Mouse (Mus musculus) intestine, embryonic 16.5 days (tissue): ENCODE measurements at regions not wholly inside any gene's neighbourhood (a gene's known extent, or its start where the extent isn't known, plus 50 kb on each side); places are given as distances from the start of the nearest gene placed in this dataset.
A peak's percentile ranks its signal among the peaks of the same experiment; 100 is the strongest.

ENCODE experiments used
- ATAC-seq: fragments of 200-750 bp; cut with Nextera tagmentation; 2 replicates; pipeline ENCODE4 v1.8.0; 2017; ENCODE audit warnings: moderate TSS enrichment, moderate library complexity
- H3K27ac ChIP-seq: fragments of 300-500 bp; sonication (generic); 2 replicates; pipeline ENCODE4 v1.5.1; 2014; ENCODE audit warnings: mild to moderate bottlenecking, low read length
- H3K27me3 ChIP-seq: fragments of 300-500 bp; sonication (generic); replicated peaks from 2 replicates; pipeline ENCODE4 v1.6.1; 2014; ENCODE audit warnings: low read length, control low read depth, mixed read lengths; ENCODE audit not compliant: control insufficient read depth, insufficient read depth
- H3K36me3 ChIP-seq: fragments of 300-500 bp; sonication (generic); 2 replicates; pipeline ENCODE4 v1.6.1; 2014; ENCODE audit warnings: low read length, control low read depth; ENCODE audit not compliant: control insufficient read depth, insufficient read depth
- H3K4me1 ChIP-seq: fragments of 300-500 bp; sonication (generic); 2 replicates; pipeline ENCODE4 v1.6.1; 2014; ENCODE audit warnings: low read length, control low read depth, mixed read lengths; ENCODE audit not compliant: control insufficient read depth, insufficient read depth
- H3K4me2 ChIP-seq: fragments of 300-500 bp; sonication (generic); 2 replicates; pipeline ENCODE4 v1.6.1; 2014; ENCODE audit warnings: low read depth, low read length, control low read depth
- H3K4me3 ChIP-seq: fragments of 300-500 bp; sonication (generic); 2 replicates; pipeline ENCODE4 v1.5.1; 2014; ENCODE audit warnings: mild to moderate bottlenecking, low read length
- H3K9ac ChIP-seq: fragments of 300-500 bp; sonication (generic); 2 replicates; pipeline ENCODE4 v1.6.1; 2014; ENCODE audit warnings: low read depth, low read length
- H3K9me3 ChIP-seq: fragments of 300-500 bp; sonication (generic); 2 replicates; pipeline ENCODE4 v1.6.1; 2016; ENCODE audit warnings: low read length, control low read depth; ENCODE audit not compliant: control insufficient read depth
- WGBS: fragments of 180-500 bp; shearing (Covaris S2); extraction: QIAGEN DNeasy Blood & Tissue Kit; methylation state at CpG from one replicate; pipeline ENCODE4 v1.1.7; 2014; 5-methylcytosine and 5-hydroxymethylcytosine counted together

- Histone ChIP-seq H3K4me1 (no peaks in the 10 kb centered on the region), H3K9me3 (no peaks in the 10 kb centered on the region), H3K4me3 (no peak overlapping the region), H3K36me3 (no peaks in the 10 kb centered on the region), H3K9ac (no peak overlapping the region), H3K27me3 (no peaks in the 10 kb centered on the region), H3K27ac (no peak overlapping the region), H3K4me2 (no peak overlapping the region)
- no peak for ATAC-seq
- 71% methylated on average over 6 of the region's 6 CpGs for WGBS
Measured at GRCm38 (mm10) chr10:119107728-119108127, 132.1 kb downstream of the Cand1 start.

DNA sequence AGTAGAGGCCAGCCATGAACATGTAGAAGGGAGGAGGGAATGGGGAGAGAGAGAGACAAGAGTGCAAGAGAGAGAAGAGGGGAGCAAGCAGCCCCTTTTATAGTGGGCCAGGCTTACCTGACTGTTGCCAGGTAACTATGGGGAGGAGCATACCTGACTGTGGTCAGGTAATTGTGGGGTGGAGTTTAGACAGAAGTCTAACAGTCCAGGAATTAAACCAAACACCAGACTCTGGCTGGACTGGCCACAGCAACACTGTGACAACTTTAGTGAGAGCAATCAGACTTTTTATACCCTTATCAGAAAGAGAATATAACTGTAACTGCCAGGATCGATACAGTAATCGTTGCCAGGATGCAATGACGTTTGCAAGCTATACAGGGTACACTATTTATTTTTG is 133.8 kb downstream of the Cand1 start:
- Histone ChIP-seq H3K36me3 (no peaks in the 10 kb centered on the region), H3K9me3 (no peaks in the 10 kb centered on the region), H3K9ac (no peak overlapping the region), H3K4me1 (no peaks in the 10 kb centered on the region), H3K27me3 (no peaks in the 10 kb centered on the region), H3K4me2 (no peak overlapping the region), H3K4me3 (no peak overlapping the region), H3K27ac (no peak overlapping the region)
- peak; percentile 70 for ATAC-seq
- WGBS = 59% methylated on average over 3 of the region's 3 CpGs

DNA sequence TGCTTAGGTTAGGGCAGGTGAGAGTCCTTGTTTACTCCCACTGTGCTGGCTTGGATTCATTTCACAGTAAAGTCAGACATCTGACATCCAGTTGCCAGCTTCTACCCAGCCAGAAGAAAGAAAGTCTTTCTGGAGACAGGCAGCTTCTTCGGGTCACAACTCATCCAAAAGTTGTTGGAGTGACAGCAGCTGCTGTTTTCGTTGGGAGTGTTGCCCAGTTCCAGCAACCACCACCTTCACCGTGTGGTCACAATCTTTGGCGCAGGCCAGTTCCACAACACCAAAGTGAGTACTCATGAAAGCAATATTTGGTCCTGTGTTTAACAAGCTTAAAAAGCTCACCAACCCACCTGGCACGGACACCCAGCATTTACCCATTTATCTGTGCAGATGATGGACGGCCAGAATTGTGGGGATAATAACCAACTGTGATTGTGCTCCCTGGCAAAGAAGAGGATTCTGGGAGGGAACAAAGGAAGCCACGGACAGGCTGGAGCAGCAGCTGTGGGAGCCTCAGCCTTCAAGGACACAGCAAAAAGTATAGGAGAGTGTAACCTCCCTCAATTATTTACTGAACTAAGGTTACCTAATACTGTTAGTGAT is 134.5 kb downstream of the Cand1 start:
- Histone ChIP-seq H3K4me3 (no peak overlapping the region), H3K9me3 (no peaks in the 10 kb centered on the region), H3K27me3 (no peaks in the 10 kb centered on the region), H3K9ac (no peak overlapping the region), H3K4me1 (no peaks in the 10 kb centered on the region), H3K4me2 (no peak overlapping the region), H3K36me3 (no peaks in the 10 kb centered on the region), H3K27ac (no peak overlapping the region)
- WGBS = 67% methylated on average over 7 of the region's 7 CpGs
- ATAC-seq = no peak

GRCm38 (mm10) chr10:119100511-119100910 is 139.3 kb downstream of the Cand1 start:
- H3K36me3 ChIP-seq = no peaks in the 10 kb centered on the region
- no peaks in the 10 kb centered on the region for H3K9me3 ChIP-seq
- H3K9ac ChIP-seq = no peak overlapping the region
- no peak overlapping the region for H3K4me3 ChIP-seq
- H3K27ac ChIP-seq = no peak overlapping the region
- no peaks in the 10 kb centered on the region for H3K27me3 ChIP-seq
- 0 out of 2 replicates have a peak, but pooled peaks have one; percentile 38 for ATAC-seq
- no peak overlapping the region for H3K4me2 ChIP-seq
- 37% methylated on average over 7 of the region's 7 CpGs for WGBS
- H3K4me1 ChIP-seq = 0 out of 2 replicates have a peak, but pooled peaks cover 5% of the 10 kb centered on the region

- Histone ChIP-seq H3K36me3 (no peaks in the 10 kb centered on the region), H3K9ac (no peak overlapping the region), H3K4me2 (no peak overlapping the region), H3K9me3 (no peaks in the 10 kb centered on the region), H3K27me3 (no peaks in the 10 kb centered on the region), H3K27ac (no peak overlapping the region), H3K4me1 (0 out of 2 replicates have a peak, but pooled peaks cover 5% of the 10 kb centered on the region), H3K4me3 (no peak overlapping the region)
- 47% methylated on average over 10 of the region's 10 CpGs for WGBS
- peak; percentile 62 for ATAC-seq
Measured at GRCm38 (mm10) chr10:119099092-119099792, 140.6 kb downstream of the Cand1 start.

GRCm38 (mm10) chr10:119094166-119094565 is 145.7 kb downstream of the Cand1 start:
- Histone ChIP-seq H3K36me3 (no peaks in the 10 kb centered on the region), H3K27ac (no peak overlapping the region), H3K27me3 (no peaks in the 10 kb centered on the region), H3K9me3 (no peaks in the 10 kb centered on the region), H3K9ac (no peak overlapping the region), H3K4me2 (no peak overlapping the region), H3K4me1 (0 out of 2 replicates have a peak, but pooled peaks cover 5% of the 10 kb centered on the region), H3K4me3 (no peak overlapping the region)
- no peak for ATAC-seq
- 91% methylated on average over 11 of the region's 11 CpGs for WGBS

- no peaks in the 10 kb centered on the region for H3K4me1 ChIP-seq
- no peaks in the 10 kb centered on the region for H3K9me3 ChIP-seq
- WGBS = 98% methylated on average over 4 of the region's 4 CpGs
- H3K27ac ChIP-seq = no peak overlapping the region
- no peak overlapping the region for H3K4me2 ChIP-seq
- H3K4me3 ChIP-seq = no peak overlapping the region
- H3K27me3 ChIP-seq = no peaks in the 10 kb centered on the region
- H3K36me3 ChIP-seq = no peaks in the 10 kb centered on the region
- no peak overlapping the region for H3K9ac ChIP-seq
- no peak for ATAC-seq
Measured at GRCm38 (mm10) chr10:119087886-119088285, 152.0 kb downstream of the Cand1 start.

DNA sequence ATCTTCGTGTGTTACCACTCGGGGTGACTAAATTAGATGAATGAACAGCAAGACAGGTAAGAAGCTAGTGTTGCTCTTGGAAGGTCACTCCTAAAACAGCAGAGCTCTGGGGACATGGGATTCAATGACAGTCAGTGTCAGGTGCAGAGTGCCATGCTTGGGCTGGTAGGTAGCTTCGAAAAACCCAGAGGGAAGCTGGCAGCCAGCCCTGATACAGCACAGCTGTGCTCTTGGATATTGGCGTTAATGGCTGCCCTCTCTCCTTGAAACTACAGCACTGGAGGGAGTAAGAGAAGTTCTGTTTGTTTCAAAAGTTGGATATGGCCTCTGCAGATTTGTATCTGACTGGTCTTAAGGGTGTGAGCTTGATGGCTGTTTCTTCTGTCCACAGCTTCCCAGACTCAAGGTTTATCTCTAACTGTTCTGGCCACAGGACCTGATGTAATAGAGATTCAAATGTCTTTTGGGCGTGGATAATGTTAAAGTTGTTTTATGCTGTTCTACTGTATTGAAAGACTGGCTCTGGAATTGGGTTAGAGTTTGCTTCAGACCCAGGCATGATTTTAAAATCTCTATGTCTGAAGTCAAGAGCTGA is 152.7 kb downstream of the Cand1 start:
- WGBS = 79% methylated on average over 5 of the region's 5 CpGs
- Histone ChIP-seq H3K9me3 (no peaks in the 10 kb centered on the region), H3K4me2 (no peak overlapping the region), H3K4me3 (no peak overlapping the region), H3K27ac (no peak overlapping the region), H3K9ac (no peak overlapping the region), H3K36me3 (no peaks in the 10 kb centered on the region), H3K27me3 (no peaks in the 10 kb centered on the region), H3K4me1 (no peaks in the 10 kb centered on the region)
- ATAC-seq = no peak

DNA sequence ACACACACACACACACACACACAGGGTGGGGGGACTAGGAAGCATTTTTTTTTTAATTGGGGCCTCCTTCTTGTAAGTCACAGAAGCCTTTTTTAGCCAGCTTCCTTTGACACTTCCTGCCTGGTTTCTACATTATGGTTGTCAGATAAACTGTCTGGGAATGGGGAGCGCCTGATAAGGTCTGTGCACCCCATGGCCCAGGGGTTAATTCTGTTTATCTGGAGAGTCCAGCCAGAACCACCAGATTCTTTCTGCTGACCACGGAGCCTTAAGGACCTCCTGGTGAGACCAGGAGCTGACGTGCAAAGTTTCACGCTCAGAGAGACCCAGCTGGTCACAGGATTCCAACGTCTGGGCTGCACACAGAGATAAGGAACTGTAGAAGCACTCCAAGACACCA is 153.4 kb downstream of the Cand1 start:
- Histone ChIP-seq H3K27ac (no peak overlapping the region), H3K9me3 (no peaks in the 10 kb centered on the region), H3K9ac (no peak overlapping the region), H3K27me3 (no peaks in the 10 kb centered on the region), H3K36me3 (no peaks in the 10 kb centered on the region), H3K4me2 (no peak overlapping the region), H3K4me3 (no peak overlapping the region), H3K4me1 (no peaks in the 10 kb centered on the region)
- 51% methylated on average over 5 of the region's 5 CpGs for WGBS
- no peak for ATAC-seq
